Mouse (Mus musculus) liver, embryonic 14 days (tissue): ENCODE measurements around the gene Acbd3. TPM values are rescaled to one million over a fixed set of nuclear protein-coding genes. Genes with fewer than 3 reads are reported as not detected.

Experiments
- polyA plus RNA-seq: library from polyadenylated mRNA; depleted of rRNA; stranded (reverse); fragments of >200 nt; gene quantifications from 2 replicates; pipeline ENCODE4 v1.2.3, GENCODE M21; 2012; rRNA removed

Gene Acbd3
- 9.9 and 11.2 TPM in 2 replicates for polyA plus RNA-seq

GRCm38 (mm10) chr1:180725704-180726179, at the start of gene Acbd3:
Gene Acbd3, plus strand, starts transcription at chr1:180726043.

GRCm38 (mm10) chr1:180696626-180697352, 29.1 kb upstream of the Acbd3 start, which contains the start of gene Mixl1:
Gene Mixl1, minus strand, starts transcription at chr1:180697034.

Other genes with a start within 250 kb of the Acbd3 start
- under 0.01 and 0.10 TPM in 2 replicates for gene Stum, start 242.5 kb upstream of the Acbd3 start, polyA plus RNA-seq
- 47.6 and 49.4 TPM in 2 replicates for gene Parp1, start 157.1 kb upstream of the Acbd3 start, polyA plus RNA-seq
- gene Lin9, start 84.9 kb upstream of the Acbd3 start, polyA plus RNA-seq: 5.8 and 7.3 TPM in 2 replicates
- 0.19 and 0.21 TPM in 2 replicates for gene Mixl1, start 29.0 kb upstream of the Acbd3 start, polyA plus RNA-seq
- gene H3f3a, start 87.9 kb downstream of the Acbd3 start, polyA plus RNA-seq: 975 and 1,160 TPM in 2 replicates
- 16.1 and 17.1 TPM in 2 replicates for gene Sde2, start 125.1 kb downstream of the Acbd3 start, polyA plus RNA-seq
- 0.10 TPM in 1 of 2 replicates, not detected in the other for gene Lefty2, start 167.1 kb downstream of the Acbd3 start, polyA plus RNA-seq
- 46.6 and 55.1 TPM in 2 replicates for gene Pycr2, start 178.2 kb downstream of the Acbd3 start, polyA plus RNA-seq
- 8.3 and 9.1 TPM in 2 replicates for gene Lefty1, start 209.0 kb downstream of the Acbd3 start, polyA plus RNA-seq
- 6.0 and 7.4 TPM in 2 replicates for gene Tmem63a, start 216.3 kb downstream of the Acbd3 start, polyA plus RNA-seq